In the genomic region with DNA sequence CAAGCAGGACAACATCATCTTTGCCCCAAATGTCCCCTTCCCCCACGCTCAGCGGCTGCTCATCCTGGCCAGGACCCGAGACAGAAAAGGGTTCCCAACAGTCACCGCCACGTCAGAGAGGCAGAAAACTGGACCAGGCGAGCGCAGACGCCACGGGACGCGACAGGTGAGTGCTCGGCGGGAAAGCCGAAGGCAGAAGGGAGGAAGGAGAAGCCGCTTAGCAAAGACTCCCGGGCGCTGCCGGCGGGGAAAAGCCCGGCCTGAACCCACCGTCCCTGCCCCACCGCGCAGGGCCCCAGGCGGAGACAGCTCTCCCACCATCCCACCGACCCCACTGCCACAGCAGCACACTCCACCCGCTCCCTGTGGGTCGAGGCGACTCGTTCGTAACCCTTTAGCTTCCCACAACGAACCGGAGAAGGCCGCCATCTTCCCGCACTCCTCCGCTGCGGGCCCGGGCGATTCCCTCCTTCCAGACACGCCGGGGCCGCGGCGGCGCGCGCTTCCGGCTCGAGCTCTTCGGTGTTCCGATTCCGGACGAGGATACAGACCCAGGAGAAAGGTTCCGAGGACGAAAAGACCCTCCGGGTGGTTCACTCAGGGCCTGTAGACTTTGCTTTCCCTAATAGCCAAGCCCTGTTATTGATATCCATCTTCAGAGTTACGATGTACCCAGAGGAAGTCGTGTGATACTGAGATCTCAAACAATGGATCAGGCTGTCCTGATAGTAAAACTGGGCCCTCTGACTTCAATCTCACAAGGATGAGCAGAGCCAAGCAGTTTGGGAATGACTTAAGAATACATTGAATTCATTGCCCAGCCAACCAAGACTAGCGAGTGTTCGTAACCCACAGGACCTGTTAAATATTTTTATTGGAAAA, we compare ENCODE assay signal across 8 mouse cellular contexts. TPM values are rescaled to one million over a fixed set of nuclear protein-coding genes. Genes with fewer than 3 reads are reported as not detected.
A peak's percentile ranks its signal among the peaks of the same experiment; 100 is the strongest.
DNase-seq lines count a peak whose midpoint lies in the region; ATAC-seq lines count a peak whose summit lies in the region.

A gene (minus strand): TSS at position 523 of the 882 bp plus-strand sequence.

- peak; percentile 94 for ATAC-seq in erythroid progenitor cell, adult 5-6 weeks (replicated peaks; ENCODE audit: low FRiP score, poor library complexity, severe bottlenecking)
- peak; percentile 63; the same call in 1 of the 2 replicates for ATAC-seq in heart, embryonic 13.5 days (ENCODE audit: extremely low read depth, insufficient number of reproducible peaks, low FRiP score, low TSS enrichment)
- peak; percentile 89 for ATAC-seq in liver, embryonic 12.5 days
- peak; percentile 83 for ATAC-seq in stomach, embryonic 15.5 days (ENCODE audit: insufficient read depth, low FRiP score, low read depth)

- H3K27me3 ChIP-seq in heart, embryonic 13.5 days (replicated peaks) = no peaks in the 10 kb centered on the region
- peaks cover 2% of the 10 kb centered on the region; the same call in 1 of the 2 replicates for H3K27me3 ChIP-seq in liver, embryonic 12.5 days (replicated peaks)
- H3K27me3 ChIP-seq in stomach, embryonic 15.5 days (replicated peaks) = no peaks in the 10 kb centered on the region

- H3K36me3 ChIP-seq in heart, embryonic 13.5 days = peaks cover 17% of the 10 kb centered on the region
- peaks cover 23% of the 10 kb centered on the region for H3K36me3 ChIP-seq in liver, embryonic 12.5 days
- no peaks in the 10 kb centered on the region for H3K36me3 ChIP-seq in stomach, embryonic 15.5 days

- peak; percentile 81 for DNase-seq in CD4-positive helper T cell, adult 2 months (ENCODE audit: low read depth, low spot score)
- peak; percentile 71 for DNase-seq in brain, embryonic 18.5 days (ENCODE audit: low read depth, low spot score)
- peak; percentile 86 for DNase-seq in kidney, postnatal 10 days
- DNase-seq in natural killer cell, adult 2 months (ENCODE audit: low spot score in 2 of 2) = peak; percentile 61 to 77

- WGBS in heart, embryonic 13.5 days = 3% methylated on average over 59 of the region's 59 CpGs
- whole genome bisulfite sequencing in liver, embryonic 12.5 days (ENCODE audit: insufficient replicate concordance) = 3% methylated on average over 57 of the region's 59 CpGs
- 3% methylated on average over 59 of the region's 59 CpGs for WGBS in stomach, embryonic 15.5 days

- peak within 1 kb of the TSS; percentile 72 for H3K4me2 ChIP-seq in heart, embryonic 13.5 days
- peak within 1 kb of the TSS; percentile 63 for H3K4me2 ChIP-seq in liver, embryonic 12.5 days
- H3K4me2 ChIP-seq in stomach, embryonic 15.5 days = peak within 1 kb of the TSS; percentile 58

- H3K4me3 ChIP-seq in heart, embryonic 13.5 days = peak within 1 kb of the TSS; percentile 85
- peak within 1 kb of the TSS; percentile 93 for H3K4me3 ChIP-seq in liver, embryonic 12.5 days
- H3K4me3 ChIP-seq in stomach, embryonic 15.5 days (replicated peaks) = peak within 1 kb of the TSS; percentile 93

- H3K9ac ChIP-seq in heart, embryonic 13.5 days = peak within 1 kb of the TSS; percentile 95
- peak within 1 kb of the TSS; percentile 93 for H3K9ac ChIP-seq in liver, embryonic 12.5 days
- H3K9ac ChIP-seq in stomach, embryonic 15.5 days = peak within 1 kb of the TSS; percentile 79

- H3K4me1 ChIP-seq in heart, embryonic 13.5 days = peaks cover 16% of the 10 kb centered on the region
- peaks cover 18% of the 10 kb centered on the region for H3K4me1 ChIP-seq in liver, embryonic 12.5 days
- no peaks in the 10 kb centered on the region; the same call in 1 of the 2 replicates for H3K4me1 ChIP-seq in stomach, embryonic 15.5 days

- peak within 1 kb of the TSS; percentile 80 for H3K27ac ChIP-seq in heart, embryonic 13.5 days (replicated peaks)
- H3K27ac ChIP-seq in liver, embryonic 12.5 days = peak within 1 kb of the TSS; percentile 83
- peak within 1 kb of the TSS; percentile 88 for H3K27ac ChIP-seq in stomach, embryonic 15.5 days

- no peaks in the 10 kb centered on the region for H3K9me3 ChIP-seq in heart, embryonic 13.5 days
- no peaks in the 10 kb centered on the region for H3K9me3 ChIP-seq in liver, embryonic 12.5 days (replicated peaks)
- no peaks in the 10 kb centered on the region for H3K9me3 ChIP-seq in stomach, embryonic 15.5 days

RNA-seq across cellular contexts. Expression of the gene that starts here (rescaled TPM):
- total RNA-seq in erythroid progenitor cell, adult 5-6 weeks (2015; ENCODE audit: low replicate concordance) = 22.6 and 28.5 TPM in 2 replicates
- 44.0 and 51.0 TPM in 2 replicates for total RNA-seq in erythroid progenitor cell, adult 5-6 weeks (2017; ENCODE audit: low replicate concordance)
- 83.0 and 91.9 TPM in 2 replicates for polyA plus RNA-seq in heart, embryonic 13.5 days (2015; fragmentation: Nextera tagmentation; extraction: Ambion mirVana)
- polyA plus RNA-seq in liver, embryonic 12.5 days (2016; fragmentation: Nextera tagmentation; extraction: Ambion mirVana) = 104 and 108 TPM in 2 replicates
- polyA plus RNA-seq in stomach, embryonic 15.5 days (2015; fragmentation: Nextera tagmentation; extraction: Ambion mirVana) = 110 and 130 TPM in 2 replicates

Comparison
In these comparisons a context has a peak if more than half of its experiments do, and no peak if none do; other contexts are left out.
1. Peak in every context shown above with its lines: DNase-seq, ATAC-seq, H3K4me3 ChIP-seq and H3K27ac ChIP-seq.